Mouse (Mus musculus): ENCODE measurements at regions not wholly inside any gene's neighbourhood (a gene's known extent, or its start where the extent isn't known, plus 50 kb on each side); places are given as distances from the start of the nearest gene placed in this dataset.

- peaks cover 9 to 13% of the 10 kb centered on the region in 2 experiments for H3K27me3 ChIP-seq (ENCODE audit: control insufficient read depth in 1 of 2, insufficient read depth in 2 of 2, low read length in 2 of 2)
- no peak overlapping the region for H3K27ac ChIP-seq (ENCODE audit: control insufficient read depth, low read depth, low read length)
- DNase-seq (ENCODE audit: low read depth, low spot score) = no peak
- H3K79me2 ChIP-seq (ENCODE audit: control insufficient read depth, insufficient read depth, low read length, poor library complexity) = no peaks in the 10 kb centered on the region
- no peaks in the 10 kb centered on the region for H3K4me1 ChIP-seq (ENCODE audit: control insufficient read depth in 1 of 2, insufficient read depth in 2 of 2, low read length in 2 of 2)
- no peaks in the 10 kb centered on the region for H3K36me3 ChIP-seq (ENCODE audit: control insufficient read depth in 1 of 2, insufficient read depth in 2 of 2, low read length in 2 of 2)
- H3K4me3 ChIP-seq (ENCODE audit: control insufficient read depth in 1 of 2, insufficient read depth in 1 of 2, low read depth in 2 of 2, low read length in 2 of 2) = no peak overlapping the region
- H3K9ac ChIP-seq (ENCODE audit: control insufficient read depth, low read depth, low read length, poor library complexity, severe bottlenecking) = no peak overlapping the region
- no peaks in the 10 kb centered on the region for H3K9me3 ChIP-seq (replicated peaks; ENCODE audit: insufficient read depth, low read length)
- TF ChIP-seq MEF2A (IDR thresholded peaks at IDR 0.05; ENCODE audit: extremely low read depth, insufficient replicate concordance, low read depth, low read length, poor library complexity, severe bottlenecking) (no peak), SIN3A (IDR thresholded peaks at IDR 0.05; ENCODE audit: low read length) (no peak), GATA1 (IDR thresholded peaks at IDR 0.05; ENCODE audit: low read depth, low read length) (no peak), TAL1 (IDR thresholded peaks at IDR 0.05; ENCODE audit: low read length) (no peak), ZC3H11A (IDR thresholded peaks at IDR 0.05; ENCODE audit: low read depth, low read length) (no peak), CHD2 (IDR thresholded peaks at IDR 0.05; ENCODE audit: low read length) (no peak), CTCF (IDR thresholded peaks at IDR 0.05 in 2 of 3, conservative IDR thresholded peaks at IDR 0.05 in 1 of 3; ENCODE audit: control insufficient read depth in 1 of 3, insufficient read depth in 1 of 3, low read depth in 2 of 3, low read length in 3 of 3, poor library complexity in 1 of 3, severe bottlenecking in 1 of 3) (no peak), ZKSCAN1 (IDR thresholded peaks at IDR 0.05; ENCODE audit: low read depth, low read length) (no peak), RAD21 (IDR thresholded peaks at IDR 0.05; ENCODE audit: low read depth, low read length) (no peak), CHD1 (IDR thresholded peaks at IDR 0.05; ENCODE audit: low read depth, low read length) (no peak), POLR2A (IDR thresholded peaks at IDR 0.05; ENCODE audit: control insufficient read depth in 1 of 2, insufficient read depth in 1 of 2, low read depth in 1 of 2, low read length in 2 of 2, poor library complexity in 1 of 2) (no peak), NRF1 (IDR thresholded peaks at IDR 0.05; ENCODE audit: insufficient read depth, low read depth, low read length, poor library complexity, severe bottlenecking) (no peak), MYC (IDR thresholded peaks at IDR 0.05; ENCODE audit: low read depth, low read length) (no peak), JUND (IDR thresholded peaks at IDR 0.05; ENCODE audit: low read depth, low read length) (no peak), TBP (IDR thresholded peaks at IDR 0.05; ENCODE audit: low read depth, low read length) (no peak), USF1 (IDR thresholded peaks at IDR 0.05; ENCODE audit: low read depth, low read length) (no peak), UBTF (IDR thresholded peaks at IDR 0.05; ENCODE audit: borderline replicate concordance, insufficient read depth, low read depth, low read length) (no peak), GABPA (IDR thresholded peaks at IDR 0.05; ENCODE audit: low read depth, low read length) (no peak), MAX (IDR thresholded peaks at IDR 0.05; ENCODE audit: low read length) (no peak), POLR2AphosphoS2 (IDR thresholded peaks at IDR 0.05; ENCODE audit: low read length) (no peak)
Observed at GRCm38 (mm10) chr2:75492501-75492898, 166.6 kb upstream of the Hnrnpa3 start.

- Histone ChIP-seq H3K79me2 (ENCODE audit: control insufficient read depth, insufficient read depth, low read length, poor library complexity) (no peaks in the 10 kb centered on the region), H3K4me3 (ENCODE audit: control insufficient read depth in 1 of 2, insufficient read depth in 1 of 2, low read depth in 2 of 2, low read length in 2 of 2) (no peak overlapping the region)
- TF ChIP-seq SMC3 (IDR thresholded peaks at IDR 0.05; ENCODE audit: low read depth, low read length) = no peak
- no peak for TF ChIP-seq USF1 (IDR thresholded peaks at IDR 0.05; ENCODE audit: low read depth, low read length)
- TF ChIP-seq ZNF384 (IDR thresholded peaks at IDR 0.05; ENCODE audit: low read depth, low read length) = no peak
- TF ChIP-seq E2F4 (IDR thresholded peaks at IDR 0.05; ENCODE audit: borderline replicate concordance, low read depth, low read length) = no peak
- no peak for TF ChIP-seq MYB (IDR thresholded peaks at IDR 0.05; ENCODE audit: low read depth, low read length)
- TF ChIP-seq MEF2A (IDR thresholded peaks at IDR 0.05; ENCODE audit: extremely low read depth, insufficient replicate concordance, low read depth, low read length, poor library complexity, severe bottlenecking) = no peak
- no peak for TF ChIP-seq TBP (IDR thresholded peaks at IDR 0.05; ENCODE audit: low read depth, low read length)
- TF ChIP-seq MAFK (IDR thresholded peaks at IDR 0.05; ENCODE audit: borderline replicate concordance, low read depth, low read length) = no peak
- TF ChIP-seq CHD1 (IDR thresholded peaks at IDR 0.05; ENCODE audit: low read depth, low read length) = no peak
- TF ChIP-seq TAL1 (IDR thresholded peaks at IDR 0.05; ENCODE audit: low read length) = no peak
- TF ChIP-seq RCOR1 (IDR thresholded peaks at IDR 0.05; ENCODE audit: low read depth, low read length) = no peak
- no peak for TF ChIP-seq MYC (IDR thresholded peaks at IDR 0.05; ENCODE audit: low read depth, low read length)
Observed at GRCm38 (mm10) chr2:75496606-75497240, 162.3 kb upstream of the Hnrnpa3 start.

More at GRCm38 (mm10) chr2:75496606-75497240, 162.3 kb upstream of the Hnrnpa3 start:
- Histone ChIP-seq H3K27me3 (ENCODE audit: control insufficient read depth in 1 of 2, insufficient read depth in 2 of 2, low read length in 2 of 2) (peaks cover 8 to 9% of the 10 kb centered on the region in 2 experiments), H3K9ac (ENCODE audit: control insufficient read depth, low read depth, low read length, poor library complexity, severe bottlenecking) (no peak overlapping the region), H3K27ac (ENCODE audit: control insufficient read depth, low read depth, low read length) (no peak overlapping the region), H3K4me1 (ENCODE audit: control insufficient read depth in 1 of 2, insufficient read depth in 2 of 2, low read length in 2 of 2) (no peaks in the 10 kb centered on the region), H3K36me3 (ENCODE audit: control insufficient read depth in 1 of 2, insufficient read depth in 2 of 2, low read length in 2 of 2) (no peaks in the 10 kb centered on the region), H3K9me3 (replicated peaks; ENCODE audit: insufficient read depth, low read length) (no peaks in the 10 kb centered on the region)
- DNase-seq (ENCODE audit: low read depth, low spot score) = no peak

Data from MEL (cell line).